Mouse (Mus musculus) heart, embryonic 10.5 days (tissue): ENCODE measurements around the gene Stk11. TPM values are rescaled to one million over a fixed set of nuclear protein-coding genes. Genes with fewer than 3 reads are reported as not detected.

Experiments
- DNase-seq: peaks from one replicate; pipeline ENCODE4 v3.0.0-alpha.2; 2017; ENCODE audit warnings: low spot score
- H3K27ac ChIP-seq: fragments of 300-500 bp; sonication (generic); 2 replicates; pipeline ENCODE4 v1.5.1; 2016; ENCODE audit warnings: mild to moderate bottlenecking
- H3K27me3 ChIP-seq: fragments of 300-500 bp; sonication (generic); 2 replicates; pipeline ENCODE4 v1.6.1; 2016; ENCODE audit warnings: mild to moderate bottlenecking; ENCODE audit not compliant: poor library complexity, insufficient read depth, severe bottlenecking
- H3K36me3 ChIP-seq: fragments of 300-500 bp; sonication (generic); 2 replicates; pipeline ENCODE4 v1.6.1; 2016; ENCODE audit warnings: mild to moderate bottlenecking, moderate library complexity
- H3K4me1 ChIP-seq: fragments of 300-500 bp; sonication (generic); 2 replicates; pipeline ENCODE4 v1.6.1; 2016; ENCODE audit warnings: mild to moderate bottlenecking
- H3K4me3 ChIP-seq: fragments of 300-500 bp; sonication (generic); 2 replicates; pipeline ENCODE4 v1.5.1; 2016; ENCODE audit warnings: mild to moderate bottlenecking, moderate library complexity
- H3K9me3 ChIP-seq: fragments of 300-500 bp; sonication (generic); 2 replicates; pipeline ENCODE4 v1.6.1; 2016; ENCODE audit warnings: mild to moderate bottlenecking, moderate library complexity
- WGBS: fragments of 180-500 bp; shearing (Covaris S2); methylation state at CpG from one replicate; pipeline ENCODE4 v1.1.7; 2016; 5-methylcytosine and 5-hydroxymethylcytosine counted together
- polyA plus RNA-seq: library from polyadenylated mRNA; unstranded; fragments of >200 nt; fragmentation: Nextera tagmentation; extraction: Ambion mirVana; gene quantifications from 2 replicates; pipeline ENCODE4 v1.2.1, GENCODE M21; 2016

The Stk11 gene
- polyA plus RNA-seq, 1 experiment from 2014 or later, result 17.8 TPM

- Histone ChIP-seq H3K27me3 (peaks cover 16% of the 10 kb centered on the region), H3K4me1 (peaks cover 64% of the 10 kb centered on the region), H3K9me3 (no peaks in the 10 kb centered on the region), H3K27ac (peak overlapping the region; percentile 93), H3K36me3 (peaks cover 5% of the 10 kb centered on the region; the same call in 1 of the 2 replicates), H3K4me3 (no peak overlapping the region)
- no peak for DNase-seq
- 58% methylated on average over 7 of the region's 7 CpGs for WGBS
Measured at GRCm38 (mm10) chr10:80177441-80178279, 62.1 kb downstream of the Stk11 start.

- 8% methylated on average over 92 of the region's 106 CpGs for WGBS
- Histone ChIP-seq H3K4me1 (peaks cover 60% of the 10 kb centered on the region), H3K27me3 (peaks cover 22% of the 10 kb centered on the region), H3K36me3 (peaks cover 16% of the 10 kb centered on the region), H3K4me3 (peak within 1 kb of the TSS; percentile 81), H3K9me3 (no peaks in the 10 kb centered on the region), H3K27ac (peak within 1 kb of the TSS; percentile 93)
- no peak for DNase-seq
Measured at GRCm38 (mm10) chr10:80179068-80180051, 63.8 kb downstream of the Stk11 start, which contains the start of gene Efna2. Gene Efna2, plus strand, starts transcription at chr10:80179482.

Other genes starting within 250 kb of the Stk11 start
- gene Prtn3, start 241.3 kb upstream of the Stk11 start, polyA plus RNA-seq, result 2.4 and 7.8 TPM in 2 replicates
- gene Plppr3, start 241.2 kb upstream of the Stk11 start, polyA plus RNA-seq, result 16.2 and 36.9 TPM in 2 replicates
- gene Elane, start 229.6 kb upstream of the Stk11 start, polyA plus RNA-seq, result 0.14 and 0.15 TPM in 2 replicates
- gene Cfd, start 224.9 kb upstream of the Stk11 start, polyA plus RNA-seq, result not detected in 2 replicates
- 51.9 and 54.4 TPM in 2 replicates for gene Med16, start 206.9 kb upstream of the Stk11 start, polyA plus RNA-seq
- gene Gm26602, start 204.9 kb upstream of the Stk11 start, polyA plus RNA-seq, result 1.4 and 4.0 TPM in 2 replicates
- 0.31 and 0.33 TPM in 2 replicates for gene Kiss1r, start 198.8 kb upstream of the Stk11 start, polyA plus RNA-seq
- 88.7 and 96.0 TPM in 2 replicates for gene R3hdm4, start 194.6 kb upstream of the Stk11 start, polyA plus RNA-seq
- 12.5 and 16.4 TPM in 2 replicates for gene Arid3a, start 188.8 kb upstream of the Stk11 start, polyA plus RNA-seq
- 127 and 155 TPM in 2 replicates for gene Wdr18, start 155.7 kb upstream of the Stk11 start, polyA plus RNA-seq
- gene Grin3b, start 145.1 kb upstream of the Stk11 start, polyA plus RNA-seq, result 0.30 and 0.34 TPM in 2 replicates
- 12.7 and 16.4 TPM in 2 replicates for gene Tmem259, start 131.5 kb upstream of the Stk11 start, polyA plus RNA-seq
- 408 and 456 TPM in 2 replicates for gene Cnn2, start 127.2 kb upstream of the Stk11 start, polyA plus RNA-seq
- 2.8 and 4.1 TPM in 2 replicates for gene Abca7, start 119.3 kb upstream of the Stk11 start, polyA plus RNA-seq
- 12.0 and 16.7 TPM in 2 replicates for gene Arhgap45, start 99.2 kb upstream of the Stk11 start, polyA plus RNA-seq
- gene Polr2e, start 76.0 kb upstream of the Stk11 start, polyA plus RNA-seq, result 181 and 233 TPM in 2 replicates
- 767 and 797 TPM in 2 replicates for gene Gpx4, start 68.6 kb upstream of the Stk11 start, polyA plus RNA-seq
- gene Sbno2, start 10.2 kb upstream of the Stk11 start, polyA plus RNA-seq, result 14.8 and 15.6 TPM in 2 replicates
- 689 and 872 TPM in 2 replicates for gene Atp5d, start 22.8 kb downstream of the Stk11 start, polyA plus RNA-seq
- 2.0 and 4.0 TPM in 2 replicates for gene Cbarp, start 25.0 kb downstream of the Stk11 start, polyA plus RNA-seq
- 16.1 and 24.4 TPM in 2 replicates for gene Midn, start 32.5 kb downstream of the Stk11 start, polyA plus RNA-seq
- gene Cirbp, start 50.2 kb downstream of the Stk11 start, polyA plus RNA-seq, result 85.7 and 98.0 TPM in 2 replicates
- 11.7 and 13.9 TPM in 2 replicates for gene 1600002K03Rik, start 57.1 kb downstream of the Stk11 start, polyA plus RNA-seq
- gene Efna2, start 63.7 kb downstream of the Stk11 start, polyA plus RNA-seq, result 14.9 and 20.6 TPM in 2 replicates
- gene Mum1, start 110.6 kb downstream of the Stk11 start, polyA plus RNA-seq, result 56.4 and 76.5 TPM in 2 replicates
- 432 and 538 TPM in 2 replicates for gene Ndufs7, start 133.3 kb downstream of the Stk11 start, polyA plus RNA-seq
- 61.2 and 72.0 TPM in 2 replicates for gene Gamt, start 145.2 kb downstream of the Stk11 start, polyA plus RNA-seq
- gene Dazap1, start 145.7 kb downstream of the Stk11 start, polyA plus RNA-seq, result 40.2 and 58.0 TPM in 2 replicates
- 774 and 882 TPM in 2 replicates for gene Rps15, start 176.7 kb downstream of the Stk11 start, polyA plus RNA-seq
- gene Apc2, start 180.2 kb downstream of the Stk11 start, polyA plus RNA-seq, result 0.74 and 0.78 TPM in 2 replicates
- gene 2310011J03Rik, start 204.7 kb downstream of the Stk11 start, polyA plus RNA-seq, result 41.3 and 46.8 TPM in 2 replicates
- 1.6 and 4.0 TPM in 2 replicates for gene Pcsk4, start 213.7 kb downstream of the Stk11 start, polyA plus RNA-seq
- 7.1 and 18.3 TPM in 2 replicates for gene Reep6, start 214.2 kb downstream of the Stk11 start, polyA plus RNA-seq
- 1.3 and 1.9 TPM in 2 replicates for gene Adamtsl5, start 232.6 kb downstream of the Stk11 start, polyA plus RNA-seq
- 0.16 TPM in 1 of 2 replicates, not detected in the other for gene Plk5, start 240.7 kb downstream of the Stk11 start, polyA plus RNA-seq